Mouse (Mus musculus) thymus, postnatal 4 days (tissue): Measurements from ENCODE around the gene A930009A15Rik.

Experiments used
- DNase-seq: peaks from one replicate; pipeline ENCODE4 v3.0.0; 2021

A930009A15Rik gene

GRCm38 (mm10) chr10:115581971-115582370, 12.2 kb downstream of the A930009A15Rik start:
- no peak for DNase-seq

GRCm38 (mm10) chr10:115583071-115583470, 13.3 kb downstream of the A930009A15Rik start:
- DNase-seq, result no peak

DNA sequence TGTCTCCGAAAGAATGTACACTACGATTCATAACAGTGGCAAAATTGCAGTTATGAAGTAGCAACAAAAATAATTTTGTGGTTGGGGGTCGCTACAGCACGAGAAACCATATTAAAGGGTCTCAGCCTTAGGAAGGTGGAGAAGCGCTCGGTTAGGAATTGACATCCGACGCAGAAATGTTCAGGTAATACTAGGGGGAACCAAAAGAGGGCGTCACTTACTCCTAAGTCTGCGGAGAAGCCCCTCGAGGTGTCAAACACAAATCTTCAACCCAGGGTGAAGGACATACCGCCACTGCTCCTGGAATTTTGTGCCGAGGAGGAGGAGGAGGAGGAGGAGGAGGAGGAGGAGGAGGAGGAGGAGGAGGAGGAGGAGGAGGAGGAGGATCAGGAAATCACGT, 14.9 kb downstream of the A930009A15Rik start:
- DNase-seq, result no peak

GRCm38 (mm10) chr10:115585491-115586245, 15.9 kb downstream of the A930009A15Rik start:
- no peak for DNase-seq

- DNase-seq, result peak; percentile 23
Observed at GRCm38 (mm10) chr10:115586246-115587231, 16.8 kb downstream of the A930009A15Rik start.

- peak; percentile 15 for DNase-seq
Observed at GRCm38 (mm10) chr10:115587301-115587969, 17.6 kb downstream of the A930009A15Rik start, which contains the start of gene Lgr5. Gene Lgr5, minus strand, starts transcription at chr10:115587780.

- no peak for DNase-seq
Observed at GRCm38 (mm10) chr10:115587979-115588378, 18.2 kb downstream of the A930009A15Rik start.

DNA sequence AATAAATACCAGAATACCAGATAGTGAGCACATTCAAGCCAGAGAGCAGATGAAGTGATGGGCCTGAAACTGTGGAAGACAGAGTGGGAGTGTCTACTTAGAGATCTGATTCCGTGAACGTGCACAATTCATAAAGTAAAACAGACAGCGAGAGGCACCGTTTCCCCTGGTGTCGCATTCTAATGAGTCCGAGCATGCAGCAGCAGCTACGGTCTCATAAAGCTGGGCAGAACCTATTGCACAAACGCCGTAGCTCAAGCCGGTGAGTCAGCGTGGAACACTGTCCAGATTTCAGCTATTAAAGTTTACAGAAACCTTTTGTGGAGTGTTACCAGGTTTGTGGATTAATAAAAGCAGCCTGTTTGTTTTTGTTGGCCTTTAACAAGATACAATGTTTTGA, 23.4 kb downstream of the A930009A15Rik start:
- no peak for DNase-seq

DNA sequence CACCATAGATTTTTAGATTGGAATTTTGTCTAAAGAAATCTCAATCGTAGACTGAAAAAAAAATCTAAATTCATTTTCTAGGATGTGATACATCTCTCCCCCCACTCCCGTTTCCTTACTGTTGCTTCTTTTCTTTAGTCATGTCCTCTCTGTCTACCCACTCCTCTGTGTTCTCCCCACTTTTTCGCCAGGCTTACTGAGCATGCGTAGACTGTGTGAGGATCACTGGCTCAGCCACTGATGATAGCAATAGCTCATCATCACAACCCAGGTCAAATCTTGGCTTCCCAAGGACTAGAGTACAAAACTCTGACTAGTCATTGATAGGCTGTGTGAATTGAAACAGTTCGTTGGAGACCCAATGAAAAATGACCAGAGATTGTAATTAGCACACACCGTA, 23.9 kb downstream of the A930009A15Rik start:
- DNase-seq, result no peak

DNA sequence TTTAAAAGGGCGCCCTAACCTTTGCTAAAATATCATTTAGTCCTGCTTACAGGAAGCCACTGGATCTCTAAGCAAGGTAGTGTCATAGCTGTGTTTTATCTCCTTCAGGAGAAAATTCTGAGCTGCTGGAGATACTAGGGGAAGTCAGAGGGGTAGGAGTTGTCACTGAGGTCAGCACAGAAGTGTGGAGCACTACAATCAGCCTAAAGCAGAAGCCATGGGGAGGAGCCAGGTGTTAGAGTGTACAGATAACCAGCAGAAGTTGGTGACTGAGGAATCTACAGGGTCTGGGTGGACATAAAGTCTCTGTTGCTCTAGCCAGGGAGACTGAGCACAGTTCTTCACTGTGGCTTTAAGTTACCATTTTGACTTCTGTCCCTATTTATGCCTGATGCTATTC, 26.0 kb downstream of the A930009A15Rik start:
- DNase-seq, result no peak

DNA sequence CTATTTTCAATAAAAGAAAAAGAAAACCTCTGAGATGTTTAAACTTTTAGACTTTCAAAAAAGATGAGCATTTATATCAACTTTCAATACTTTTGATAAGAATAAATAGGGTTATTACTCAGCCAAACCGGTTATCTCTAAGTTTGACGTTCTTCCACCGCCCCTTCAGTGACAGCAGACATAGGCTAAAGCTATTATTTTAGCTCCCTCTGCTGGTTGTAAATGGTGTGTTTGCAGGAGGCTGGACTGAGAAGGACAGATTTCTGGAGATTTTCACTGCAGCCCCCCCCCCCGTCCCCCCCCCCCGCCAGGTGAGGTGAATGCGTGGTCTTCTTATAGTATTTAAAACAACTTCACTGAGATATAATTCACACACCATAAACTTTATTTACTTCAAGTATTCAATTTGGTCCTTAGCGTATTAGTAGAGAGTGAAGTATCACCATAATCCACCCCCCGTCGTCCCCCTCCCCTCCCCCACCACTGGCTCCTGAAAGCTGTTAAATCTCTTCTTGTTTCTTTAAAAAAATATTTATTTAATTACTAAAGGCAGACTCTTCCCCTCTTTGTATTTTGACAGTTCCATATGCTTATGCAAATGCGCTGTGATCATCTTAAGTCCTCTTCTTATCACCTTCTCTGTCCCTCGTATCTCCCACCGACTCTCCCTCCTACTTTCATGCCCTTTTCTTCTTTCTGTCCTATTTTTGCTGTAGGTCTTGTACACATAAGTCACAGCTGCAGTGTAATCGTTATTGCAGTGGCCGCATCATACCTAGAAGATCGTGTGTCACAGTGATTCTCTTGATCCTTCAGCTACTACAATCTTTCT, 47.9 kb downstream of the A930009A15Rik start:
- peak; percentile 8 for DNase-seq

GRCm38 (mm10) chr10:115618288-115618856, 48.6 kb downstream of the A930009A15Rik start:
- DNase-seq, result no peak

DNA sequence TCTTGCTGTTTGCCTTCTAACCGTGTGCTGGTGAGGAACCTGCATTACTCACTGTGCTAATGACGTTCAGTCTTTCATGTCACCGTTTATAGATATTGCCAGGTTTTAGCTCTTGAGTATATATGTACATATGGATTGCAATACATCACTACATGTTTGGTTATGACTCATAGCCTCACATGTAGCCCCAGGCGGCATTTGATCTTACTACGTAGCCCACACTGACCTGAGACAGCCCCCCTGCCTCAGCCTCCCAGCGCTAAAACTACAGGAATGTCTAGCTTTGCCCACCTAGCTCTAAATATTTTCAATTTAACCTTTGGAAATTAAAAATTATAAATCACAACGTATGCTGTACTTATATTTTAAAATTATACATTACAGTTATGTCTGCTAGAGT, 53.7 kb downstream of the A930009A15Rik start:
- DNase-seq, result no peak

GRCm38 (mm10) chr10:115623956-115624671, 54.3 kb downstream of the A930009A15Rik start:
- DNase-seq, result peak; percentile 24

- no peak for DNase-seq
Observed at GRCm38 (mm10) chr10:115624957-115625356, 55.2 kb downstream of the A930009A15Rik start.

DNA sequence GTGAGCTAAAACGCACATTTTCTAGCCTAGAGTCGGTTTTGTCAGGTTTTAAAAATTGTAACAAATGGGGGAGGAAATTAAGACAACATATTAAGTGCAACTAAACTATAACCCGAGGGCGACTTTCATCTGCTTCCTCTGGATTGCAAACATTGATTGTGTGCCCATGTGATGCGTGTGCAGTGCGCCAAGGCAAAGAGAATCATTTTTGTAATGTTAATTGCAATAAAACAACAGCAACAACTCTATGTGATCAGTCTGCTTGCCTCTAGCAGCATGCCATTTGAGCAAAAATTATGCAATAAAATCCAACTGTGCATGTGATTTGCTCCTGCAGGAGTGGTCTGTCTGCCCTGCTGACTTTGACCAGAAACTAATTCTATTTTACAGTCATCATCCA, 56.9 kb downstream of the A930009A15Rik start:
- DNase-seq, result no peak
